Mouse (Mus musculus): Measurements from ENCODE around the gene Decr2.
"Not testable (repeated sequence)": the region's sequence is repeated elsewhere in the genome, so short reads cannot be mapped to it uniquely, and the experiment has no call there.

Gene Decr2

DNA sequence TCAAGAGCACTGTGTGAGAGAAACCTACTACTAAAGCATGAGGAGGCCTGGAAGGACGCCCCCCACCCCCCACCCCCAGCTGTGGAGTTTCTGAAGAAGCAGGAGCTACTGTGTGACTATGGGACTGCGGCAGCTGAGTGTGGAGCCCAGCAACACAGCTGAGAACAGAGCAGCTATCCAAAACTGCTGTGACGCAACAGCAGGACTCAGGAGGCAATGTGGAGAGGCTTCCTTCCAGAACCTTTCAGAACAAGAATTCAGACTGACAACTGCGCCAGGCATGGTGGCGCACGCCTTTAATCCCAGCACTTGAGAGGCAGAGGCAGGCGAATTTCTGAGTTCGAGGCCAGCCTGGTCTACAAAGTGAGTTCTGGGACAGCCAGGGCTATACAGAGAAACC lies 49.4 kb downstream of the Decr2 start:
- in situ Hi-C loops (cut with MboI; ENCODE audit: low pct_unique_long_range_greater_than_20kb in 1 of 2, low sequenced_read_pairs in 2 of 2, unreplicated experiment in 1 of 2): not testable (repeated sequence)

DNA sequence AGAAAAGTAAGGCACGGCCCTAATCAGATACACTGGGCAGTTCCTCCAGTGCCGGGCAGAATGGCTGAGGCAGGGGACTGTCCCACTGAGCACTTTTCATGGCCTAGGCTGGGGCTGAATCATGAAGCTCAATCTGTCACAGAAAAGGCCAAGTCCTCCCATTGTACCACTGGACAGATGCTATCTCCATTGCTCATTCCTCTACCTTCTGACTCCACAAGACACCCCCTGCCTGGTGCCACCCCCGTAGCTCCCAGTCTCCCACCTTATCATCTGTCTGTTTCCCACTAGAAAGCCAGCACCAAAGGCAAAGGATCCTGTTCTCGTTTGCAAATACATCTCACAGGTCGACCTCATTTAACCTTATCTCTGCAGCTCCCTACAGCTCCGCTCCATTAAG lies 58.1 kb downstream of the Decr2 start:
- in situ Hi-C loops (cut with MboI; ENCODE audit: low pct_unique_long_range_greater_than_20kb in 1 of 2, low sequenced_read_pairs in 2 of 2, unreplicated experiment in 1 of 2): no loop called here

DNA sequence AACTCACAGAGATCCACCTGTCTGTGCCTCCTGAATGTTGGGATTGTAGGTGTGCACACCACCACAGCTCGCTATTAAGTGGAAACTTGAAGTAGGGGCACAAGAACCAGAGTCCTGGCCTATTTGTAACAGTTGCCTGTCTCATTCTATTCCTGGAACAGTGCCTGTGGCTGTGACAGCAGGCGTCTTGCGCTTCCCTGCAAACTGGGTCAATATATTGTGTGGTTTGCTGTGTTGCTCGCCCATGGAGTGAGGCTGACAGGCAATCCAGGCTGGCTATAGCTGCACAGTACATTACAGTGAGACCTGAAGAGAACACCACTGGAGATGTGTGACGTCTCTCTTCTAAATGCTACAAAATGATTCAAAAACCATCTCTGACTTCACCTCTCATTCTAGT lies 58.6 kb downstream of the Decr2 start:
- in situ Hi-C loops (cut with MboI; ENCODE audit: low pct_unique_long_range_greater_than_20kb in 1 of 2, low sequenced_read_pairs in 2 of 2, unreplicated experiment in 1 of 2): no loop called here
